Mouse (Mus musculus) bone marrow, adult 2 months (tissue): ENCODE measurements at regions not wholly inside any gene's neighbourhood (a gene's known extent, or its start where the extent isn't known, plus 50 kb on each side); places are given as distances from the start of the nearest gene placed in this dataset.

ENCODE experiments used
- H3K27ac ChIP-seq: fragments of 200-500 bp; 2 replicates; pipeline ENCODE4 v1.5.1; 2012; ENCODE audit warnings: low read depth, mild to moderate bottlenecking, control low read depth, inconsistent platforms, low read length; ENCODE audit not compliant: control insufficient read depth, poor library complexity, insufficient read depth
- H3K4me1 ChIP-seq: fragments of 200-500 bp; 2 replicates; pipeline ENCODE4 v1.6.1; 2011; ENCODE audit warnings: low read length; ENCODE audit not compliant: control insufficient read depth, insufficient read depth
- H3K4me3 ChIP-seq: fragments of 200-500 bp; replicated peaks from 2 replicates; pipeline ENCODE3; 2011; ENCODE audit warnings: mild to moderate bottlenecking, low read depth, low read length, control low read depth; ENCODE audit not compliant: control insufficient read depth
- CTCF ChIP-seq: fragments of 200-500 bp; IDR thresholded peaks from 2 replicates; pipeline ENCODE4 v1.5.1; 2011; ENCODE audit warnings: low read length, control low read depth; ENCODE audit not compliant: control insufficient read depth, insufficient read depth
- POLR2A ChIP-seq: fragments of 200-500 bp; IDR thresholded peaks from 2 replicates; pipeline ENCODE4 v1.6.1; 2011; ENCODE audit warnings: low read depth, mild to moderate bottlenecking, control low read depth, low read length, borderline replicate concordance; ENCODE audit not compliant: control insufficient read depth
- WGBS: fragments of 180-500 bp; shearing (Covaris S2); methylation state at CpG from one replicate; pipeline ENCODE4 v1.1.7; 2018; 5-methylcytosine and 5-hydroxymethylcytosine counted together

- Histone ChIP-seq H3K4me1 (peaks cover 3% of the 10 kb centered on the region; the same call in 1 of the 2 replicates), H3K27ac (no peak overlapping the region), H3K4me3 (no peak overlapping the region)
- TF ChIP-seq POLR2A (no peak), CTCF (no peak)
- WGBS = 86% methylated on average over 1 of the region's 1 CpGs
Measured at GRCm38 (mm10) chr8:10840044-10840443, 168.2 kb downstream of the Irs2 start.

GRCm38 (mm10) chr8:10835054-10835453, 173.2 kb downstream of the Irs2 start:
- H3K27ac ChIP-seq = no peak overlapping the region
- H3K4me3 ChIP-seq = no peak overlapping the region
- TF ChIP-seq CTCF = no peak
- no peak for TF ChIP-seq POLR2A
- WGBS = 21% methylated on average over 6 of the region's 6 CpGs
- H3K4me1 ChIP-seq = peaks cover 8% of the 10 kb centered on the region

- TF ChIP-seq CTCF (no peak), POLR2A (no peak)
- 33% methylated on average over 7 of the region's 7 CpGs for WGBS
- H3K27ac ChIP-seq = peak overlapping the region; percentile 58; the same call in 1 of the 2 replicates
- H3K4me3 ChIP-seq = no peak overlapping the region
- peaks cover 7% of the 10 kb centered on the region for H3K4me1 ChIP-seq
Measured at GRCm38 (mm10) chr8:10831864-10832263, 176.4 kb downstream of the Irs2 start.

- peaks cover 7% of the 10 kb centered on the region for H3K4me1 ChIP-seq
Measured at GRCm38 (mm10) chr8:10831277-10831676, 177.0 kb downstream of the Irs2 start.

GRCm38 (mm10) chr8:10830835-10831234, 177.4 kb downstream of the Irs2 start:
- peaks cover 7% of the 10 kb centered on the region for H3K4me1 ChIP-seq
- no peak overlapping the region for H3K4me3 ChIP-seq
- WGBS = 61% methylated on average over 10 of the region's 10 CpGs
- no peak for TF ChIP-seq CTCF
- no peak for TF ChIP-seq POLR2A
- peak overlapping the region; percentile 59; the same call in 1 of the 2 replicates for H3K27ac ChIP-seq

More at GRCm38 (mm10) chr8:10831277-10831676, 177.0 kb downstream of the Irs2 start:
- peak overlapping the region; percentile 59 for H3K27ac ChIP-seq
- TF ChIP-seq CTCF (no peak), POLR2A (no peak)
- H3K4me3 ChIP-seq = no peak overlapping the region
- 43% methylated on average over 6 of the region's 6 CpGs for WGBS

GRCm38 (mm10) chr8:10828580-10828979, 179.7 kb downstream of the Irs2 start:
- H3K4me1 ChIP-seq = peaks cover 3% of the 10 kb centered on the region; the same call in 1 of the 2 replicates
- H3K27ac ChIP-seq = no peak overlapping the region
- TF ChIP-seq POLR2A (no peak), CTCF (no peak)
- no peak overlapping the region for H3K4me3 ChIP-seq
- WGBS = 49% methylated on average over 9 of the region's 9 CpGs

- no peak for TF ChIP-seq POLR2A
- TF ChIP-seq CTCF = peak; percentile 82
- Histone ChIP-seq H3K27ac (no peak overlapping the region), H3K4me3 (no peak overlapping the region), H3K4me1 (peaks cover 3% of the 10 kb centered on the region; the same call in 1 of the 2 replicates)
- 54% methylated on average over 6 of the region's 6 CpGs for WGBS
Measured at GRCm38 (mm10) chr8:10827560-10827959, 180.7 kb downstream of the Irs2 start.

- no peak overlapping the region for H3K4me3 ChIP-seq
- 86% methylated on average over 4 of the region's 4 CpGs for WGBS
- TF ChIP-seq POLR2A = no peak
- no peak for TF ChIP-seq CTCF
Measured at GRCm38 (mm10) chr8:10825981-10826380, 182.3 kb downstream of the Irs2 start.

More at GRCm38 (mm10) chr8:10825981-10826380, 182.3 kb downstream of the Irs2 start:
- no peak overlapping the region for H3K27ac ChIP-seq
- no peaks in the 10 kb centered on the region for H3K4me1 ChIP-seq
